Mouse (Mus musculus): ENCODE measurements around the gene Grasp. TPM values are rescaled to one million over a fixed set of nuclear protein-coding genes. Genes with fewer than 3 reads are reported as not detected.

Grasp gene
- polyA plus RNA-seq, 1 experiment from 2014 or later: 1.3 TPM

DNA sequence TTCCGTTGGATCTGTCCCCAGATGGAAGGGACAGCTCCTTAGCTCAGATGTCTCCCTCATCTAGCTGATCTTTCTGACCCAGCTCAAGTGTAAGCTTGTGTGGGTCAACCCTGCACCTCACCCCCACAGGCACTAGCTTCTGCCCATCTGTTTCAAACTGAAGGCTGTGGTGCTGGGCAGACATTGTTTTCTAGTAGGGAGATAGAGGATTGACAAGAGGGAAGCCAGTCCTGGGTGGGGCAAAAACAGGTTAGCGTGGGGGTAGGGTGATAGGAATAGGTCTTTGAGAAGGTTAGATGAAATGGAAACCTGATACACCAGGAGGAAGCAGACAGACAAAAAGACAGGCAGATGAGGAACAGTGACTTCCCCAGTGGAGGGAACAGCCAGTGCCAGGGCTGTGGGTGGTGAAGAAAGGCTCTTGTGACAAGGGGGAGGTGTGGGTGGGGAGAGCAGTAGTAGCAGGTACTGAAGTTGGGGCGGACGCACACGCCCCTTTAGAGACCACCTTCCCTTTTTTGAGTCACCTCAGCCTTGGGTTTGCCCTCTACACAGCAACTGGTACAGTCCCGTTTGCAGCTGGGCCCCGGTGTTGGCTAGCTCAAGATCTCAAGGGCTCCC is 32.0 kb downstream of the Grasp start:
- 85% methylated on average over 7 of the region's 7 CpGs for WGBS
- no peak for ATAC-seq

DNA sequence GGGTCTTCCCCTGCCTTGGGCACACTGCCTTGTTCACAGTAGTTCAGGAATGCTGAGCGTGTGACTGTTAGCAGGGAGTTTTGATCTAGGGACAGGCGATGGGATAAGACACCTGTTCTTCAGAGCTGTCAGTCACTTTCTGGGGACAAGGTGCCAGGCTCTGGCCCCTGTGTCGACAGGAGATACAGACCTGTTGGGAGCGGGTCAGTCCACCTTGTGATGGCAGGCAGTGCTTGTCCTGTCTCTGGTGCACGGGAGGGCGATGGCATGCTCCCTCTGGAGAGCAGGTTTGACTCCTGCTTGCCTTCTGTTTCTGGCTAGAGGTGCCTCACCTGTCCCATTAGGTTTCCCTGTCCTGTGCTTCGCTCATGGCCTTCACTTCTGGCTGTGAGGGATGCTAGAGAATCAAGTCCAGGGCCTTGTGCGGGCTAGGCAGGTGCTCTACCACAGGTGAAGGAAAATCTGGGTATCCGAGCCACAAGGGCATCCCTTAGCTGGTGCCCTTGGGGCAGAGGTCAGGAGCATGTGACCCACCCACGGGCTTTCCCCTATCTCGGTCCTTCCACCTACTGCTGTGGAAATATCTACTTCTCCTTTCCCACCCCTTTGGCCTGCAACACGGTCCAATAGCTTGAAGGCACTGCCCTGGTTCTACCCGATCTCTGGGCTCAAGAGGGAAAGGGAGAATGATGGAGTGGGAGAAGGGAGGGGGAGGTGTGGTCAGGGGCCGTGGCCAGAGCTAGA is 32.6 kb downstream of the Grasp start:
- 86% methylated on average over 14 of the region's 14 CpGs for WGBS
- Histone ChIP-seq H3K9ac (no peak overlapping the region), H3K4me2 (no peak overlapping the region), H3K36me3 (ENCODE audit: poor library complexity, severe bottlenecking) (no peaks in the 10 kb centered on the region), H3K9me3 (replicated peaks) (no peaks in the 10 kb centered on the region), H3K27me3 (peaks cover 11% of the 10 kb centered on the region; the same call in 1 of the 2 replicates), H3K4me1 (peaks cover 9% of the 10 kb centered on the region), H3K27ac (no peak overlapping the region), H3K4me3 (no peak overlapping the region)
- no peak for ATAC-seq

More for the DNA sequence above, 32.0 kb downstream of the Grasp start:
- Histone ChIP-seq H3K4me1 (peaks cover 9% of the 10 kb centered on the region), H3K9me3 (replicated peaks) (no peaks in the 10 kb centered on the region), H3K27me3 (peaks cover 11% of the 10 kb centered on the region; the same call in 1 of the 2 replicates), H3K36me3 (ENCODE audit: poor library complexity, severe bottlenecking) (no peaks in the 10 kb centered on the region), H3K4me3 (no peak overlapping the region), H3K27ac (no peak overlapping the region), H3K4me2 (no peak overlapping the region), H3K9ac (no peak overlapping the region)

DNA sequence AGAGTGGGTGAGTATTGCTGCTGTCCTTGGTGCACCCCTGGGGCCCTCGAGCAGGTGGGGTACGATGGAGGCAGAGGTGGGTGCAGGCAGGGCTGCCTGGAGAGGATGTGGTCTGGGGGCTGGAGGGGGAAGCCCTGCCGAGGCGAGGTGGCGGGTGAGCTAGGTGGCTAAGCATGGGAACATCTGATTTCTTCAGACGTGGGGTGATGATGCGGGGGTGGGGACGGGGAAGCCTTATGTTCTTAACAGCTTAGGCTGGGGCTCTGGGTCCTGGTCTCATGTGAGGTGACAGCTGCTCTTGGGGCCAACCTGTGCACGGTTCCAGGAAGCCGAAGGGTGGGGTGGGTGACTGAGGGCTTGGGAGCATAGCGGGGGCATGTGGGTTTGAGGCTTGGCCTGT is 34.4 kb downstream of the Grasp start:
- Histone ChIP-seq H3K27me3 (0 out of 2 replicates have a peak, but pooled peaks cover under 1% of the 10 kb centered on the region), H3K9me3 (replicated peaks) (no peaks in the 10 kb centered on the region), H3K36me3 (ENCODE audit: poor library complexity, severe bottlenecking) (no peaks in the 10 kb centered on the region), H3K27ac (no peak overlapping the region), H3K4me1 (peaks cover 9% of the 10 kb centered on the region), H3K4me3 (no peak overlapping the region), H3K4me2 (no peak overlapping the region), H3K9ac (no peak overlapping the region)
- 87% methylated on average over 11 of the region's 11 CpGs for WGBS
- no peak for ATAC-seq

DNA sequence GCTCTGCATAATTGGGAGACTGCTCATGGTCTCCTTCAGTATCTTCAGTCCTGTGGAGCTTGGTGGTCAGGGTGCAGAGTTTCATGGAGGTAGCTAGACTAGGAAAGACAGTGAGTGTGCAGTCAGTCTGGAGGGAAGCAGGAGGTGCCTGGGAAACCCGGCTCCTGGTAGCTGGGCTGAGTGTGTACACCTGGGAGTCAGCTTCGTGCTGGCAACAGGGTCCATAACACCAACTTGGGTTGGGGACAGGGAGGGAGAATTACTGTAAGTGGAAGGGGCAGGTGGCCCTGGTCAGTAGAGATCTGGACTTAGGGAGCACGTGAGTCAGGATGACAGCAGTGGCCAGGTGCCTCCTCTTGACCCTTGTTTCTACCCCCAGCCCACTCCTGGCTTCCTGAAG is 35.9 kb downstream of the Grasp start:
- H3K27me3 ChIP-seq: no peaks in the 10 kb centered on the region; the same call in 1 of the 2 replicates
- ATAC-seq: no peak
- H3K4me1 ChIP-seq: peaks cover under 1% of the 10 kb centered on the region
- no peak overlapping the region for H3K4me2 ChIP-seq
- H3K9me3 ChIP-seq (replicated peaks): no peaks in the 10 kb centered on the region
- WGBS: 85% methylated on average over 3 of the region's 3 CpGs
- no peak overlapping the region for H3K4me3 ChIP-seq
- no peak overlapping the region for H3K27ac ChIP-seq
- H3K36me3 ChIP-seq (ENCODE audit: poor library complexity, severe bottlenecking): no peaks in the 10 kb centered on the region
- H3K9ac ChIP-seq: no peak overlapping the region

DNA sequence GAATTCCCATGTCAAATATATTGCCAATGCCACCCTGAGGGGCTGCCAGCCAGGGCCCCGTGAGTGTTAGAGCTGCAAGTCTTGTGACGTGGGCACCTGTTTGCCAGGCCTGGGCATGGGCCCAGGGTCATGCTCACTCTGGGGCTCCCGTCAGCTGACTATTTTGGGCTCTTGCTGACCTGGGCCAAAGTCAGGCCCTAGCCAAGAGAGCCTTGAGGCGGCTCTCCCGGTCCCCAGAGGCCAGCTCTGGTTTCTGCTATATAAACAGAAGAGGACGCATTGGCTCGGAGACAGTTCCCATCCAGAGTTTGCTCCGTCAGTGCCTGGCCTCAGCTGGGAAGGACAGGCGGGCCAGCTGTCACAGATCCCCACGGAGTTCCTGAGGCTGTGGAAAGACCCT is 36.4 kb downstream of the Grasp start:
- Histone ChIP-seq H3K4me2 (no peak overlapping the region), H3K9ac (no peak overlapping the region), H3K27ac (no peak overlapping the region), H3K4me1 (no peaks in the 10 kb centered on the region), H3K9me3 (replicated peaks) (no peaks in the 10 kb centered on the region), H3K27me3 (peaks cover 2% of the 10 kb centered on the region), H3K36me3 (ENCODE audit: poor library complexity, severe bottlenecking) (no peaks in the 10 kb centered on the region), H3K4me3 (no peak overlapping the region)
- WGBS: 74% methylated on average over 10 of the region's 10 CpGs
- ATAC-seq: no peak

DNA sequence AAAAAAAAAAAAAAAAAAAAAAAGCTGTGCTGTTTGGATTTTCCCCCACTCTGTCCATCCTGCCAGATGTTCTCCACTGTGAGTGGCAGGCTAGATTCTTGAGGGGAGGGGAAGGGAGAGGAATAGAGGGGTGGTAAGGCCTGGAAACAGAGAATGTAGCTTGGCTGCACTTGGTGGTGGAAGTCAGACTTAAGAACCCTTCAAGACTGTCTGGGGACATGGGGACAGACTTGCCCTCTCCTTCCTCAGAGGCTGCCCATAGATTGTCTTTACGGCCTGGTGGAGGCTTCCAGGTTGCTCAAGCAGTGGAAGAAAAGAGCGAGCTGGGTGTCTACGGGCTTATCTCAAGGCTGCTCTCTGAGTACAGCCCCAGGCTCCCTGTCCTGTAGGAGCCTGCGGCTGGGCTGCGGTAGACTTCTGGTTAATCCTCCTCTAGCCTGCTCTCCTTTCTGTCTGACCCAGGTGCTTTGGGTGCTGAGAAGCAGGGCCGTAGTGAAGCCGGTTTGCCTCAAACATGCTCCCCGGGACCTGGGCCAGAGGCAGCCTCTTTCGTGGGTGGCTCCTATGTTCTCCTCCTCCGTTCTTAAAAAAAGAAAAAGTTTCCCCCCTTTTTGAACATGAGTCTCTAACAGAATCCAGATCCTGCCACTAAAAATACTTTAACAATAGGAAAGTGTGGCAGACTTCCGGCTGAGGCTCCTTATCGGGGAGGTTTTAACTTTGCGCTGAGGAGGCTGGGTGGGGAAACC is 37.1 kb downstream of the Grasp start:
- Histone ChIP-seq H3K4me1 (peaks cover 6% of the 10 kb centered on the region), H3K9me3 (replicated peaks) (no peaks in the 10 kb centered on the region), H3K27ac (no peak overlapping the region), H3K9ac (no peak overlapping the region), H3K4me2 (no peak overlapping the region), H3K4me3 (no peak overlapping the region), H3K27me3 (peaks cover 8% of the 10 kb centered on the region), H3K36me3 (ENCODE audit: poor library complexity, severe bottlenecking) (no peaks in the 10 kb centered on the region)
- no peak for ATAC-seq
- 70% methylated on average over 13 of the region's 13 CpGs for WGBS

DNA sequence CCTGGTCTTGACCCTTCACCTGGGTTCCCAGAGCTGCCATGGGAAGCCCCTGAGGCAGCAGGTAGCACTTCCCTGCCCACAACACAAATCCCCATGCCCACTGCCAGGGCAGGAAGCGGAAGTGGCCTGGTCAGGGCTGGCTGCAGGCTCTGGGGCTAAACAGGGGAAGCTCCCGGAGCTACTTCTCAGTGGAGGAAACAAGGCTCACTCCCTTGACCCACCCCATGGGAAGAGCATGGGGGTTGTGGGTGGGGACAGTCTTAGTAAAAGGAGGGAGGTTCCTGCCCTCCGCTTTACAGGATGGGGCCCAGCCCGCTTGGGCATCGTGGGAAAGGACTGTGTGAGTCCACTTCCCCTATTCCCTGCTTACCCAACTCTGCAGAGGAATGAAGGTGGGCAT is 38.5 kb downstream of the Grasp start:
- WGBS: 77% methylated on average over 5 of the region's 5 CpGs
- Histone ChIP-seq H3K36me3 (ENCODE audit: poor library complexity, severe bottlenecking) (no peaks in the 10 kb centered on the region), H3K4me3 (no peak overlapping the region), H3K27me3 (peaks cover 23% of the 10 kb centered on the region), H3K9ac (no peak overlapping the region), H3K27ac (no peak overlapping the region), H3K9me3 (replicated peaks) (no peaks in the 10 kb centered on the region), H3K4me2 (no peak overlapping the region), H3K4me1 (peaks cover 16% of the 10 kb centered on the region)
- no peak for ATAC-seq

DNA sequence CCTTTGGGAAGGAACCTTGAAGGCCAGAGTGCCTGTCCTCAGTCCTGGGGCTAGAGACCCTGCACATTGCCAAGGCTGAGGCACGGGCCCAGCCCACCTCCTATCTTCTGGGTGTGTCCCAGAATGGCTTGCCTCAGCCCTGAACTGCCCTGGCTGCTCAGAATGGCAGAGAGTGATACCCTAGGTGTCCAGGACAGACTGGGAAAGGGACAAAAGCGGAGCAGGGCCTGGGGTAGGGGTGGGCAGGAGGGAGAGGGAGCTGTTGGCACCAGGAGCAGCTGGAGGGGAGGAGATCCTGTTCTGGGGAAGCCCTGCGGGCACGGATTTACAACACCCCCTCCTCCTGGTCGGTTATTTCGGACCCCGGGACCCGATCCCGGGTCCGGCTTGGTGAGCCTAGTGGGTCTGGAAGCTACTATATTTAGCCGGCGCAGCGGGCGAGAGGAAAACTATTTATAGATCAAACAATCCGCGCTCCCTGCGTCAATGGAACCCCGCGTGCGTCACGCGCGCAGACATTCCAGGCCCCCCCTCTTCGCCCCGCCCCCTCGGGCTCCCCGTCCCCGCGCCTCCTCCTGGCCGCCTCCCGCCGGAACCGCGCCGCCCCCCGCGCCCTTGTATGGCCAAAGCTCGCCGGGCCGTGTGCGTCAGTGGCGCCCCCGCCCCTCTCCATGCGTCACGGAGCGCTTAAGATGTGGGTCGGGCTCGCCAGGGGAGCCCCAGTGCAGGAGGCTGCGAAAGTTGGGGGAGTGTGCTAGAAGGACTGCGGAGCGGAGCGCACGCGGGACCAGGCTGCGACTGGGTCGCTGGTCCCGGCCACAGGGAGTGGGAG is 42.4 kb downstream of the Grasp start:
- WGBS: under 1% methylated on average over 56 of the region's 57 CpGs
- Histone ChIP-seq H3K9ac (peak overlapping the region; percentile 63), H3K4me2 (peak overlapping the region; percentile 91), H3K27me3 (peaks cover 36% of the 10 kb centered on the region), H3K4me1 (peaks cover 16% of the 10 kb centered on the region), H3K9me3 (replicated peaks) (no peaks in the 10 kb centered on the region), H3K27ac (no peak overlapping the region), H3K36me3 (ENCODE audit: poor library complexity, severe bottlenecking) (peaks cover 6% of the 10 kb centered on the region), H3K4me3 (peak overlapping the region; percentile 51)
- peak; percentile 83 for ATAC-seq

DNA sequence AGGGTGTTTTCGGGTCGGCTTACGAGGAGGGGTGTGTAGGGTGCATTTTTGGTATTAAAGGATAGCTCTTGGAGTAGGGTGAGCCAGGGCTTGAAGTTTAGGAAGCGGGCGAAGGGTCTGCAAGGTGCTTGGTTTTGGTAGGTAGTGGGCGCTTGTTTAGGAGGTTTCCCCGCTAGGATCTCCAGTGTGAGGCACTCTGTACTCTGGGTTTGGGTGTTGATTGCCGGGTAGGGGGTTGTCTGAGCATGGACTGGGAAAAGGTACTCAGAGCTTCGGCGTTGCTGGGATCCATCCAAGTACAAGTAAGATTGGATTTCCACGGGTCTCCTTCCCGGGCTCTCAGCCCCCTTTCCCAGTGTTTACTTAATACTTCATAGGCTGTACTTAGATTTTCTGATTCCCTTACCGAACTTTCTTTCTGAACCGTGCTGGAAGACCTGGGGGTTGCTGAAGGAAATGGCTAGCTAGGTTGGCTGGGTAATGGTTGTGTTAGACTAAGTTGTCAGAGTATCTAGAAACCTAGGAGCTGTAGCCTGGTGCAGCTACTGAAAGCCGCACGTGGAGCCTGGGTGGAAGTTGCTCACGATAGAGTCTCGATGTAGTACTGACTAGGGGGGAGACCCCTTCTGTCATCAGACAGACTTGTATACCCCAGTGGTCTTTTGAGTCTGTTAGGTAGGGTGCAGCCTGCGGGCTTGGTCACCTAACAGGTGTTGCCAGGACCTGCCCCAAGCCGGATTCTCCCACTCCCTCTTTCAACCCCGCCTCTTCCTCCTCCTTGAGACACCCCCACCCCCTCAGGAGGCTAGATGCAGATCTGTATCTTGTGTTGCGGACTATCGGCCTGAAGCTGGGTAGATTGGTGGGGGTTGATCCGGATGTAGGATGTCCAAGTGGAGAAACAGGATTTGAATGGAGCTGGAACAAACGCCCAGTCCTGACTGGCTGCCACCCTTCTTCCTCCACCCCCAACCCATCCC is 43.4 kb downstream of the Grasp start:
- Histone ChIP-seq H3K4me1 (peaks cover 16% of the 10 kb centered on the region), H3K4me3 (peak overlapping the region; percentile 51), H3K4me2 (peak overlapping the region; percentile 91), H3K36me3 (ENCODE audit: poor library complexity, severe bottlenecking) (peaks cover 6% of the 10 kb centered on the region), H3K9me3 (replicated peaks) (no peaks in the 10 kb centered on the region), H3K27ac (no peak overlapping the region), H3K27me3 (peaks cover 36% of the 10 kb centered on the region), H3K9ac (peak overlapping the region; percentile 63; the same call in 1 of the 2 replicates)
- 5% methylated on average over 25 of the region's 25 CpGs for WGBS
- ATAC-seq: peak; percentile 9; the same call in 1 of the 2 replicates

DNA sequence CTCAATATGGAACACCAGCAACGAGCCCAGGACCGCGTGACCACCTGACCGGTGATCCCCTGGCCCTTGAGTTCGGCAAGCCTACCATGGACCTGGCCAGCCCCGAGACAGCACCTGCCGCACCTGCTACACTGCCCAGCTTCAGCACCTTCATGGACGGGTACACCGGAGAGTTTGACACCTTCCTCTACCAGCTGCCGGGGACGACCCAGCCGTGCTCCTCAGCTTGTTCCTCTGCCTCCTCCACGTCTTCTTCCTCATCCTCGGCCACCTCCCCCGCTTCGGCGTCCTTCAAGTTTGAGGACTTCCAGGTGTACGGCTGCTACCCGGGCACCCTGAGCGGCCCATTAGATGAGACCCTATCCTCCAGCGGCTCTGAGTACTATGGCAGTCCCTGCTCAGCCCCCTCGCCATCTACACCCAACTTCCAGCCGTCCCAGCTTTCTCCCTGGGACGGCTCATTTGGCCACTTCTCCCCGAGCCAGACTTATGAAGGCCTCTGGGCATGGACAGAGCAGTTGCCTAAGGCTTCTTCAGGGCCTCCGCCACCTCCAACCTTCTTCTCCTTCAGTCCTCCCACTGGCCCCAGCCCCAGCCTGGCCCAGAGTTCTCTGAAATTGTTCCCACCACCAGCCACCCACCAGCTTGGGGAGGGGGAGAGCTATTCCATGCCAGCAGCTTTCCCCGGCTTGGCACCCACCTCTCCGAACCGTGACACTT is 46.3 kb downstream of the Grasp start:
- peaks cover 35% of the 10 kb centered on the region for H3K27me3 ChIP-seq
- ATAC-seq: no peak
- H3K4me1 ChIP-seq: peaks cover 16% of the 10 kb centered on the region

More for the DNA sequence above, 46.3 kb downstream of the Grasp start:
- H3K36me3 ChIP-seq (ENCODE audit: poor library complexity, severe bottlenecking): peaks cover 22% of the 10 kb centered on the region
- WGBS: 91% methylated on average over 29 of the region's 29 CpGs
- H3K4me3 ChIP-seq: no peak overlapping the region
- H3K9me3 ChIP-seq (replicated peaks): no peaks in the 10 kb centered on the region
- H3K4me2 ChIP-seq: no peak overlapping the region
- H3K27ac ChIP-seq: no peak overlapping the region
- no peak overlapping the region for H3K9ac ChIP-seq

All from forebrain, embryonic 13.5 days (tissue).